Mouse (Mus musculus) cerebellum, adult 11-12 months (tissue): ENCODE results near the gene Mdh2.

Experiments
- DNase-seq: peaks from one replicate; pipeline ENCODE4 v3.0.0; 2022

The Mdh2 gene

DNA sequence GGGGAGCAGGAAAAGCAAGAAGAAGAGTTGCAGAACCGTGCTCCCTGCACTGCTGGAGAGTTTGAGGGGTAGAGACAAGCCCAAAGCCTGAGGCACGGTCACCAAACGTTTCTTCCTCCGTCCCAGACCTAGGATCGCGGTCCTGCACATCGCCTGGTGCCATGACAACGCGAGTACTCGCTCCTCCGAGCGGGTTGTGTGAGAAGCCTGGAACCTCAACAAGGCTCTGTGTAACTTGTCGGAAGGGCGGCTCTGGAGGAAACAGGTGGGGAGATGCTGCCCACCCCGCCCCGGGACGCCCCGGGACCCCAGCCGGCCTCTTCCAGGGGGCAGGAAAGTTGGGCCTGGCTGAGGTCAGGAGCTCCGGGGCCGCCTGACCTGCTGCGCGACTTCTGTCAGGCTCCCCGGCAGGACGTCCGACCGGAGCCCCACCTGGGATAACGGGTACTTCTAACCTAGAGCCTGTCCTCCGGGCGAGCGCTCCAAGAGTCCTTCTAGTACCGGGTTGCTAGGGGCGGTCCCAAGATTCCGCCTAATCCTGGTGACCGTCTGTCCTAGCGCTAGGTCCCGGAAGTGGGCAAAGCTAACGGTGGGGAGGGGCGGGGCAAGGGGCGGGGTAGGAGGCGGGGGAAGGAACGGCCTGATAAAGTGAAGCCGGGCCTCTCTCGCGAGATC is 347 bp upstream of the Mdh2 start, which contains the start of gene Styxl1:
TSS of gene Styxl1 (minus strand) at position 590 of the 675 bp plus-strand sequence.
- no peak for DNase-seq

DNA sequence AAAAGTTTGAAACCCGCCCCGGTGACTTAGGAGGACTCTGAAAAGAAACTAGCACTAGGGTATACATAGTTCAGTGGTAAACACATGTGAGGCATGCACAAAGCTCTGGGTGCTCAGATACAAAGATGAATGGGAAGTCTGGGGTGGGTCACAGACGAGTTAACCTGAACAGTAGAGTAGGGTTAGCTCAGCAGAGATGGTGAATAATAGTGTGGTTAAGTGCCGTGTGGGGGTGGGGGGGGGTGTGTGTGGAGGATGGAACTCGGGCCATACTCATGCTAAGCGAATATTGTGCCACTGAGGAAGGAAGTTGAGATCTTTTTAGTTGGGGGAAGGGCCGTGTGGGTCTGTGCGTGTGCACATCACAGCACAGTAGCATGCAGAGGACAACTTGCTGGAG is 2.1 kb downstream of the Mdh2 start:
- DNase-seq, result no peak

DNA sequence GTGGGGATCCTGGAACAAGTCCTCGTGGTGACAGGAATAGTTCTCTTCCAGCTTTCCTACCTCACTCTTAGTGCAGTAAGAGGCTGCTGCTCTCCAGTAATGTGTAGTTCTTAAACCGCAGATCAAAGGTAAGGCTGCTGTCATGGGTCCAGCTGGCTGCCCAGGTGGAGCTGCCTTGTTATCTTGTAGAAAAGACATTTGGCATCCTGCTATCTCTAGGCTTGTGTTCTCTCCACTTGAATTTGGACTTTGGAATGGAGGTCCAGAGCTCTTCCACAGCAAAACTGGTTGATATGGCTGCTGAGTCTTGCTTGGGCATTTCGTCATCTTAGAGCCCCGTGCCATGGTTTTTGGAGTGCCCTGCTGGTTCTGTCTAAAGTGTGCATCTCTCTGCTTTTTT is 4.6 kb downstream of the Mdh2 start:
- DNase-seq, result no peak

DNA sequence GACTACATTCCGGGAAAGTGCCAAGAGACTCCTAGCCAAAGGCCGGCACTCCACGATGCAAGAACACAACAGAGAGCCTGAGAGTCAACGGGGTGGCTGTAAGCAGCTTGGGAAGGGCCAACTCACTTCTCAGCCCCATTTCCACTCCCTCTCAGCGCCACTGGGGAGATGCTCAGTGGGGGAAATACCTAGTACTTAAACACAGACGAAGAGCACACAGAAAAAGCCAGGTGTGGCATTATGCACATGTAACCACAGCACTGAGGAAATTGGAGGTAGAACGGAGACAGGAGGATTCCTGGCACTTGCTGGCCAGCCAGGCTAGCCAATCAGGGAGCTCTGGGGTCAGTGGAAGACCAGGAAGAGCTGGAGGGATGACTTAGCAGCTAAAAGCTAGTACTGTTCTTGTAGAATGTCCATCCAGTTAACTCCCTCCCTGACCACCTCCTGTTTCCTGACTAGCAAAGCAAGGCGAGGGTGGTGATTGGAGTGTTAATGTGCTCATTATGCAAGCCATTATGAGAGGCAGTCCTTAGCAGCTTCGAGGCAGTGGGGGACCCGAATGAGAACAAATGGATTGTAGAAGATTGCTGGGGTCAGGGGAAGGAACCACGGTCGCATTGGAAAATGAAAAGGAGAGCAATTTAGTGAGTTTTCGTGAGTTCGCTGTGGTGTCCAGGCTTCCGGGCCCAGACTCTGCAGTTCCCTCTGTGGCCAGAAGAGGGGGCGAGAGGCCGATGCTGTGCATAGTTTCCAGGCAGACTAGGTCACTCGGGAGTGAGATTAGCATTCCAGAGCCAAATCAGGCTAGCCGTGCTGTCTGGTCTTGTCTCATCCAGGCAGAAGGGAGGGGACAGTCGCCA is 15.9 kb downstream of the Mdh2 start:
- peak; percentile 89 for DNase-seq

DNA sequence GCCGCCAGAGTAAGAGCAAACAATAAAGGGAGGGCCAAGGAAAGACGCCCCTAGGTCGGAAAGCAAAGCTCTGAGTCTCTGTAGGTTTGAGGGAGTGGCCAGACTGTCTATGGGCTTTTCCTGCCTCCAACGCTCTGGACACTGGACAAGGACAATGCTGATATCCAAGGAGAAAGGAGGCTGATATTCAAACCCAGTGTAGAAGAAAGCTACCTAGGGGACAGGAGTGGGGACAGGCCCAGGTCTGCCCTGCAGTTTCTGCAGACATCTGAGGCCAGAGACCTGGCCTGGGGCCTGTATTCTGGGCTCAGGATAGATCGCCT is 16.5 kb downstream of the Mdh2 start:
- no peak for DNase-seq

DNA sequence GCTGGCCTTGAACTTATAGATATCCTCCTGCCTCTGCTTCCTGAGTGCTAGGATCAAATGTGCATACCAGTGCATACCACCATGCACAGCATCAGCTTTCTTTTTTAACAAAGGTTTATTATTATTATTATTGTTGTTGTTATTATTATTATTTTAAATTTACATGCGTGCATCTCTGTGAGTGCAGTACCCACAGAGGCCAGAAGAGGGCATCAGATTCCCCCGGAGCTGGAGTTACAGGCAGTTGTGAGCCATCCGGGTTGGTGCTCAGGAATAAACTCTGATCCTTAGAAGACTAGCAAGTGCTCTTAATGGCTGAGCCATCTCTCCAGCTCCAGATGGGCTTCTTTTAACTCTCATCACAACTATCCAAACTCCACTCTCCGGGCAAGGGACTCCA is 21.5 kb downstream of the Mdh2 start:
- no peak for DNase-seq

DNA sequence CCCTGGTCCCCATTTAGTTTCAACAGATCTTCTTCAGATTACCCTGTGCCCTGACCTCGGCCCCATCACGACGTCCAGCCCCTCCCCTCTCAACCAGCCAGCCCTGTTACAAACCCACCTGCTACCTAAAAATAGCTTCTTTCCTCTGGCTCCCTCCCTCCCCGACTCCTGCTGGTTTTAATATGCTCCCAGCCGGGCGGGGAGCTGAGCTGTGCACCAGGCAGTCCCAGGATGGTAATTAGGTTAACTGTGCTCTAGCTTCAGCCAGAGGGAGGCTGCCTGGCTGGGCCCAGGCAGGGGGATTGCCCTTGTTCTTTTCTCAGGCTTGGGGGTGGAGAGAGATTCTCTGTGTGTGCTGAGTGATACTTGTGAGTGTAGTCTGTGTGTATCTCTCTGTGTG is 22.6 kb downstream of the Mdh2 start:
- no peak for DNase-seq

DNA sequence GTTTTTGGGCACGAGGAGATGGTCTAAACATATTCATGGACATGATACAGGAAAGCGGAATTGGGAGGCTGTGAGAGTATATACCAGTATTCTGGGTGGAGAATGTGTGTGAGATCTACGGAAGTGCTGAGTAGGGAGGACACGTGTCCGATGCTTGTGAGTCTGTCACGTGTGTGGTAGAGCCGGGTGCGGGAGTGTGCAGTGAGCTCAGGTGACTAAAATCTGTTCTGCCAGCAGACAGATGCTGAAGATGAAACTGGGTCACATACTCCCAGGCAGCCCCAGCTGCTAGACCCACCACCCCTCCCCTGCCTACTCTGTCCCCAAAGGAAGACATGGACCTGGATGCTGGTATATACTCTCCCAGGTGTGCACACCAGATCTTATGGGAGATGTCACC is 24.4 kb downstream of the Mdh2 start:
- no peak for DNase-seq

DNA sequence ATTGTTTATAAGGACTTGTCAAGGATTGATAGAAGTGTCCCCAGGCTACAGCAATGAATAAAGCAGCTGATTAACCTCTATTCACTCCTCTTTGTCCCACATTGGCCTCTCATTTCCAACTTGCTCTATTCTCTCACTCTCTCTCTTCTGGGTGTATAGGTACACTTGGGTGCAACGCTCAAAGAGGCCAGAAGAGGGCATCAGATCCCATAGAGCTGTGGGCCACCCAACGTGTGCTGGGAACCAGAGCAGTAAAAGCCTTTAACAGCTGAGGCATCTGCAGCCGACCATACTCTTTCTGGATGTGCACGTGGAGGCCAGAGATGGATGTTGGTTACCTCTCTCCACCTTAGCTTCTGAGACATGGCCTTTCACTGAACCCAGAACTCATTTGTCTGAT is 24.9 kb downstream of the Mdh2 start:
- no peak for DNase-seq

DNA sequence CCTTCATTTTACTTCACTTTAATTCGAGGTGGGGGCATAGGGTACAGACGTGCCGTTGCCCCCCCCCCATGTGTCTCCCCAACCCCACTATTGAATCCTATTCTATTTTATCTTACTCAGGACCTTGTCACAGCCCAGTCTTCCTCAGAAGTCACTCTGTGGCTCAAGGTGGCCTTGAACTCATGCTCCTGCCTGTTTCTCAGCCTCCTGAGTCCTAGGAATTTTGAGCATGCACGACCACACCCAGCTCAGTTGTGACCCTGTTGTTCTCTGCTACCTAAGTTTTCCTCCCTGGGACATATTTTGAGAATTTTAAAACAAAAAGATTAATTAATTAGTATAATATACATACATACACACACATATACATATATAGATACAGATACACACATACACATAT is 25.4 kb downstream of the Mdh2 start:
- DNase-seq, result no peak

DNA sequence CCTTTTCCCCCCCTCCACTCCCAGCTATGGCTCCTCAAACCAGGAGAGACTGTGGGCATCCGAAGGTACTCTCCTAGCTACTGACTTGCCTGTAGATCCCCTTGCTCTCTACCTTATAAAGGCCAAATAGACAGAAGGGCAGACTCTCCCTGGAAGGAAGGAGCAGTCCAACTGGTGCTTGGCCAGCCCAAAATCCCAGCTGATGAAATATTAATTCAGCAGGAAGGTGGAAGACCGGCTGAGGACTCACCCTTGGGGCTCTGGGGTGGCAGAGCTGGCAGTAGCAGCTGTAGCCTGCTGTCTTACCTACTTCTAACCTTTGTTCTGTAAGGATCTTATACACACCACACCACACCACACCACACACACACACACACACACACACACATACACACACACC is 26.5 kb downstream of the Mdh2 start:
- DNase-seq, result no peak

DNA sequence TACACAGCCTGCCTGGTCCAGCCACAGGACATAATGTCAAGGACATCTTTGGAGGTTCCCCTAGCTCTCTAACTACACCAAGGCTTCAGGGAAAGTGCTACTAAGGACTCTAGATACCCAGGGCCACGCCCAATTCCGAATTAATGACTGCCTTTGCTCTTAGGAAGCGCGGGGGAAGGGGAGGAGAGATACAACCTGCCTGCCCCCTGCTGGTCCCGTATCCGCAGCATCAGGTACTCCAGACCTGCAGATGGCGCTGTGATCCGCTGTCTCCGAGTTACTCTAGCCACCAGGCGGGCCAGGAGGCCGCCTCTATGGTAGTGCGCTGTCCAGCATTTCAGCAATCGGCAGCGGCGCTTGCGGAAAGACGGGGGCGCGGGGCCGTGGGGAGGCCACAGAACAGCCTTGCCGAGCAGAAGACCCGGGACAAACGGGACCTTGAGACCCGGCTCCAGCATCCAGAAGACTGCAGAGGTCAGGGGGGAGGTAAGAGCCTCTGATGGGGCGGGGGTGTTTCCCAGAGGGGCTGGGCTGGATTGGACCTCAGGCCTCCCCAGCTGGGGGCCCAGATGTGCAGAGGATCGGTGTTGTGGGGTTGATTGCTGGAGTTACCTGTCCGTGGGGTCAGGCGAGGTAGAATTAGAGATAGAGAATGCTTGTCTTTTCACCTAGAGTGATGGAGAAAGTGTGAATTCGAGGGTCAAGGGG is 28.4 kb downstream of the Mdh2 start, which contains the start of gene Srrm3:
TSS of gene Srrm3 (plus strand) at position 336 of the 708 bp plus-strand sequence.
- peak; percentile 90 for DNase-seq

DNA sequence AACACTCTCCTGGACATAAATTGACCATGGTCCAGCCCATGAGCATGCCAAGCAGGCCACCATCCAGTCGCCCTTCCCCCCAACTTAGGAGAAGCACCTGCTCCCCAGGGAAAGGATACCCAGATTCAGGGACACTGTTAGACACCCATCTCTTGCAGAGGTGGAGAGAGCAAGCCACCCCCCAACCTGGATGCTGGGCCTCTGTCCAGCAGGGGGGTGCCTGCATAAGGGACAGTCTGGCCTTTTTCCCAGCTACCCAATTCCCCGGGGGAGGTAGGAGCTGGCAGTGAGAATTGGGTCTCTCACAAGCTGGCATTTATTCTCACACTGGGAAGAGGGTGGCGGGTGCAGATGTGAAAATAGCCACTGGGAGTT is 29.0 kb downstream of the Mdh2 start:
- DNase-seq, result peak; percentile 77

DNA sequence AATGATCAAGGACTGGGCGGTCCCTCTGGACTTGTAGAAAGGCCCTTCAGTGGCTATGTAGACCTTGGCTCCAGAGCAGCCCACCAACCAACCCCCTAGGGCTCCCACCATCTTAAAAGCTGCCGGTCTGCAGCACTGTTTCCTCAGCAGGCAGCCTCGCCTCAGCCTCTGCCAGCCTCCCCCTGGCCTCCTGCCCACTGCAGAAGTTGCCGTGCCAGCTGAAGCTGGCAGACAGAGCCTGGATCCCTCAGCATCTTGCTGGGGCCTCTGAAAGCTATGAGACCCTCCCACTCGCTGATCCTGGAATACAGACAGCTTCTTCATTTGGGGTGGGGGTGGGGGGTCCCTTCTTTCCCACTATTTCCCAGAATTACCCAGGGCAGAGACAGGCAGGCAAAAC is 34.7 kb downstream of the Mdh2 start:
- peak; percentile 87 for DNase-seq

DNA sequence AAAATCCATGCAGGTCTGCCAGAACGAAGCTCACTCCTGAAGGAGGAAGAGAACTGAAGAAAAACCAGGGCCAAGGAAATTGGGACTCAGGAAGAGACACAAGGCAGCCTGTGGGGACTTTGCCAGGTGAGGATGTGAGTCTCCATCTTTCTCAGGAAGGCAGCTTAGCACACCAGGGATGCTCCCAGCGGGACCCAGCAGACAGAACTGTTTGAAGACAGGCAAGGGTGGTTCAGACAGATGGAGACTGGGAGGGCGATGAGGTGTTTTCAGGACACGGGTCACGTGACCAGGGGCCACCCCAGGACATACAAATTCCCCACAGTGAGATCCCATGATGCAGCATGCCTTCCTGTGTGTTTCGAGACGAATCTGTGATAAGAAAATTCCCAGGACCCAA is 40.2 kb downstream of the Mdh2 start:
- DNase-seq, result peak; percentile 94

DNA sequence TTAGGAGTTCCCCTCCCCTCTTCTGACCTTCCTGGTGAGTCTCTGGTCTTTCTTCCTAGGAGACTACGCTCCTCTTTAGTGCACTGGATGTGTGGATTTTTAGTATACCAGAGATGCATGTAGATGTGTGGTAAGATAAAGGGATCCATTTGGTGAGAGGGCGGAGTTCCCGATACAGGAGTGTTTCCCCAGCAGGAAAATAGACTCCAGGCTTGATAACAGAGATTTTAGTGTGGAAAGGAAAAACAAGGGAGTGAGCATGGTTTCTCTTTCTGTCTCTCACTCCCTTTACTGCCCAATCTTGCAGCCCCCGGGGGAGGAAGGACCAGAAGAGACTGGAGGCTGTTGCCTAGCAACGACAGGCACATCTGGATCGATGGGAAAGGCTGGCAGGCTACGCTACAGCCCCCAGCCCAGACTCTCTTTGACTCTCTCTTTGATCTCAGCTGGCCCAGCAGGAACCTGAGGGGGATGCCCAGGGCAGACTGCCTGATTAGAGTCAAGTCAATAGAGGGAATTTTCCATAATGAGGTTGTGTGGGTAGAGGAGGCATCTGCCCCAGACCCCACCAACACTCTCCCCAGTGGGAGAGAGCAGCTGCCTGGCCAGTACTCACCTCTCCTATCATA is 44.1 kb downstream of the Mdh2 start:
- peak; percentile 21 for DNase-seq

DNA sequence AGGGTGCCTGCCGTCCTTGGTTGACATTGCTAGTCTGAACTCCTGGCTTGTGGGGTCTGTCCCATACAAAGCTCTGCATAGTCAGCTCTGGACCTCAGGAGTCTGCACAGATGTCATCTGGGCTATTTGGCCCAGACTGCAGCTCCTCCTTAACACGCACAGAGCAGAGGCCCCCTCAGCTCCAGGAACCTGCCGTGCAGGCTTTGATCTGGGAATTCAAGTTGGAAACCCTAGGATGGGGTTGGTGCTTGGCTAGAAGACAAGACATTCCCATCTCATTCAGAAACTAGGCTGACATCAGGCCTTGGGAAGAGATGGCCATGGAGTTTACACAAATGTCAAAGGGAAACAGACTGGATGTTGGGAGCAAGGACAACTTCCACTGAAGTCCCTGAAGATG is 46.2 kb downstream of the Mdh2 start:
- no peak for DNase-seq

DNA sequence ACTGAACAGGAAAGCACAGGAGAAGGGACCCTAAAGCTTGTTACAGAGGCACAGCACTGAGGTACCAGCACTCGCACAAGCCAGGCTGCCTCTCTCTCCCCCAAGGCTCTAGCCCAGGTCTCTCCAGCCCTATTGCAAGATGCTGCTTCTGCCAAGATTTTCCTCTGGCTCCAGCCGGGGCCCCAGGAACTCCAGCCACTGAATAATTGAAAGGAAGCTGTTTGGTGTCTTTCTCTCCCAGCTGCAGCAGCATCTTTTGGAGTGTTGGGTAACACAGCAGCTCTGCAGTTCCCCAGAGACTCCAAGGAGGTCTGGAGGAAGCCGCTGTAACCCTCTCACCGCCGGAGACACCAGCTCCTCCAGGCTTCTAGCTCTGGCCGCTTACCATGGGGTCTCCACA is 47.9 kb downstream of the Mdh2 start:
- no peak for DNase-seq

DNA sequence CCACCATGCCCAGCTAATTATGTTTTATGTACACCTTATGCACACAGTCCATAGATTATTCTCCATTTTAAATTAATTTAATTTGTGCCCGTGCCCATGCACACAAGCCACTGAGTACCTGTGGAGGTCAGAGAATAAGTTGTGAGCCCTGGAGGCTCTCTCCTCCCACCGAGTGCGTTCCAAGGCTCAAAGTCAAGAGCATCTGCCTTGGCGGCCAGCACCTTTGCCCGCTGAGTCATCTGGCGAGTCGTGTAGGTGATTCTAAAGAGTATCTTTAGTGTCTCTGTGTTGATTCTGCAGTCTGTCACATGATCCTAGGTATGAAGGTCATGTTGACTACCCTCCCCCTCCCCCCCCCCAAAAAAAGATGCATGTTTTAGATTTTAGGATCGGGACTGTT is 51.1 kb downstream of the Mdh2 start:
- DNase-seq, result peak; percentile 7

DNA sequence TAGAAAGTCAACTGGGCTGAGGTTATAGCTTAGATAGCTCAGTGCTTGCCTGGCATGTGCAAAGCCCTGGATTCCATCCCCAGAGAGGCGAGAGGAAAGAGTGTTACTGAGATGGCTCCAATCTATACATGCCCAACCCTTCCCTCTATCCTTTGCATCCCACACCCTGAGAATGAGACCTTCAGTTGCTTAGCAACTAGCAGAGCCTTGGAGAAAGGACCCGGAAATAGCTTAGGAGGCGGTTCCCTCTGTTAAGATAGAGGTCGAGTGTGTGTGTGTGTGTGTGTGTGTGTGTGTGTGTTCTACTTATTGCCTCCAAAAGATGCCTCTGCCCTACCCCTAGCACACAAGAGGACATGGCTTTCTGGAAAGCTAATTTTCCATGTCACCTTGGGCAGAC is 54.4 kb downstream of the Mdh2 start:
- DNase-seq, result peak; percentile 9

DNA sequence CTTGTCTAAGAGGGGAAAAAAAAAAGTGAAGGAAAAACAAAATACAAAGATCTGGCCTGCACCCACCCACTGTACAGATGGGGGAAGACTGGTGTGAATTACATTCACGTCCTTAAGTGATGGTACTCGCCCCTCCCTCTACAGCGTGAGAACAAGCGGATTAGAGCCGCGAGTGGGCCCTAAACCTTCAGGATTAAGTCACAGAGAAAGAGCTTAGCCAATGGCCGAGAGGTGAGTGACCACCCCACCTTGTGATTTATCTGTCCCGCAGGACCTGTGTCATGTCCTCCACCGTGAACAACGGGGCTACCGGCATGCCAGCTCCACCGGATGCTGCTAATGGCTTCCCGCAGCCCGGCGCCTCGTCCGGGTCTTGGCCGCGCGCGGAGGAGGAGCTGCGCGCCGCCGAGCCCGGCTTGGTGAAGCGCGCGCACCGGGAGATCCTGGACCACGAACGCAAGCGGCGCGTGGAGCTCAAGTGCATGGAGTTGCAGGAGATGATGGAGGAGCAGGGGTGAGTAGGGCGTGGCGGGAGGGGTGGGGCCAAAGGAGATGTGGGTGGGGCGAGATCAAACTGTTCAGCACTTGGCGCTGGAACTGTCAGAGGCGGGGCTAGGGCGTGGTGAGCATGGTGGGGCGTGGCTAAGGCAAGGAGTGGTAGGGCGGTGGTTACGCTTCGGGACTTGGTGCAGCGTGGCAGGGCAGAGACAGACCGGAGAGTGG is 56.6 kb downstream of the Mdh2 start:
- DNase-seq, result peak; percentile 82

DNA sequence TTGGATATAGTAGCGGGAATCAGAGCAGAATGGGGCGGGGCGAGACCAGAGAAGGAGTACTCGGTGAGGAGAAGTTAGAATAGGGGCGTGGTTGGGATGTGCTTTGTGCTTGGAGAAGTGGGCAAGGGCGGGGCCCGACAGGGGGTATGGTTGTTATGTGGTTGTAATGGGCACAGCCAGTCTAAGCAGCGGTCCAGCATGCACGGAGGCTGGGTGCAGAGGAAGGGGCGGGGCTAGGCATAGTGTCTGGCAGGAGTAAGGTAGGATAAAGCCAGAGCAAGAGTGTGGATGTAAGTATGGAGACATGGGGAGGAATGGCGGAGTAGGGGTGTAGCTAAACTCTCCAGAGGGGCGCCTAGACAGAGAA is 57.2 kb downstream of the Mdh2 start:
- DNase-seq, result no peak

DNA sequence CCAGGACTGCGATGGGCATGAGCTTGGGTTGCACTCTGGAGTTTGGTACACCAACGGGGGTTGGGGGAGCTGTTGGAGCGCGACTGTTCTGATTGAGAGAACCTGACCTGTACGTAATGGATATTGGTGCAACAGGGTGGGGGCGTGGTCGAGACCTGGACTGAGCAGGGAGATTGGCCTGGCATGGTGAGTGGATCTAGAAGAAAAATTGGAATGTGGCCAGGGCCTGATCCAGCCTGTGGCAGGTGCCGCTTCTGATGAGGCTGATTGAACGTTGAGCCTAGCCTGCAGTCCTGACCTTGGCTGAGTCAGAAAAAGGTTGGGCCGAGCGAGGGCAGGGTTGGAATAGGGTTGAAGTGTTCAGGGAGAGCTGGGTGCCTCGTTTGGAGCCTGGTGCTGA is 57.7 kb downstream of the Mdh2 start:
- DNase-seq, result peak; percentile 74
